Mouse (Mus musculus) ovary, postnatal 10 days (tissue): Measurements from ENCODE around the gene Bcl2l12.
"Not testable (repeated sequence)": the region's sequence is repeated elsewhere in the genome, so short reads cannot be mapped to it uniquely, and the experiment has no call there.

Experiments used
- DNase-seq: peaks from one replicate; pipeline ENCODE4 v3.0.0; 2022; ENCODE audit warnings: low spot score

The Bcl2l12 gene

DNA sequence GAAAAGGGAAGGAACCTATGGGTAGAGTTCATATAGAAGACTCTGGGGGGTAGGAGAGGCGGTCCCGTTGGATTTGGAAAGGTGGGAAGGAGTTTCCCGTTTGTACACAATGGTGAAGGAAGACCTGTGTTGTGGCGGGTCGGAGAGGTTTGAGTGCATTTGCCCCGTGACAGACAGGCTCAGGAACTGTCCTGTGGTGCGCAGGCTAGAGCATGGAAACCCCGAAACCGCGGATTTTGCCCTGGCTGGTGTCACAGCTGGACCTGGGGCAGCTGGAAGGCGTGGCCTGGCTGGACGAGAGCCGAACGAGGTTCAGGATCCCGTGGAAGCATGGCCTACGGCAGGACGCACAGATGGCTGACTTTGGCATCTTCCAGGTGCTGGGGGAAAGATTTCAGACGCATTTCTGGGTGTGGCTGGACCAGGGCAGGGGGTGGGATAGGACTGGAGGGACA, at the start of gene Bcl2l12:
Gene Bcl2l12 (minus strand): TSS at position 212 of the 455 bp plus-strand sequence.
- no peak for DNase-seq

DNA sequence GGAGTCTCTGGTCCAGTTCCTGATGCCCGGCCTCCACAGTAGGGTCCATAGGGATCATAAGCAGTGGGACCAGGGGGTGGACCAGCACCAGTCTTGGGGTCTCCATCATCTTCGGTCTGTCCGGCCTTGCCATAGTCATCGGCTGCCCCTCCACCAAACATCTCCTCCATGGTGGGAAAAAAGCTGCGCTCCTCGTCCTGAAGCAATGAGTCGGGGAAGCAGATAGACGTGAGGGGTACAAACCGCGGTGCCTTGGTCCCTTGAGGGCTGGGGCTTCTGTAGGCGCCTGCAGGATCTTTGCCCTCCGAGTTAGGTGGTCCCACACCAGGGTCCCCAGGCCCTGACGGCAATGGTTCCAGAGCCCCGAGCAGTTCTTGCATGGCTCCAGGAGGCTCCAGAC, 49.0 kb upstream of the Bcl2l12 start:
- DNase-seq = no peak

GRCm38 (mm10) chr7:45046853-45047350, 48.4 kb upstream of the Bcl2l12 start:
- DNase-seq = no peak

DNA sequence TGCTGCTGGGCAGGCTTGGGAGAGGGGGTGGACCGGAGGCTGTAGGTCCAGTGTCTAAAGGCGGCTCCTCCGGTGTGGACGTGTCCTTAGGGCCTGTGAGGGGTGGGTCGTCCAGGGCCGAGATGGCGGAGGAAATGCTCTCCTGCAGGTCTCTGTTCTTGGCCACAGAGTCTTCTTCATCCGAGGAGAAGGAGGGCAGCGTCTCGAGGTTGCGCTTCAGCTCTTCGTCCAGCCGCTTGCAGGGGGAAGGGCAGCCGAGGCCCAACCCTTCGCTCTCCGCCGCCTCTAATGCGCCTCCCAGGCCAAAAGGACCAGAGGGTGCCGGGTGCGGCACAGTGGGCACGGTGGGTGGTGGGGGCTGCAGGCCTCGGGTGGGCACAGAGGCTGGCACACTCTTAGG, 47.2 kb upstream of the Bcl2l12 start:
- no peak for DNase-seq

- no peak for DNase-seq
Observed at GRCm38 (mm10) chr7:45043307-45043706, 44.8 kb upstream of the Bcl2l12 start.

- no peak for DNase-seq
Observed at GRCm38 (mm10) chr7:45040851-45041250, 42.3 kb upstream of the Bcl2l12 start.

- no peak for DNase-seq
Observed at GRCm38 (mm10) chr7:45038411-45038810, 39.9 kb upstream of the Bcl2l12 start.

DNA sequence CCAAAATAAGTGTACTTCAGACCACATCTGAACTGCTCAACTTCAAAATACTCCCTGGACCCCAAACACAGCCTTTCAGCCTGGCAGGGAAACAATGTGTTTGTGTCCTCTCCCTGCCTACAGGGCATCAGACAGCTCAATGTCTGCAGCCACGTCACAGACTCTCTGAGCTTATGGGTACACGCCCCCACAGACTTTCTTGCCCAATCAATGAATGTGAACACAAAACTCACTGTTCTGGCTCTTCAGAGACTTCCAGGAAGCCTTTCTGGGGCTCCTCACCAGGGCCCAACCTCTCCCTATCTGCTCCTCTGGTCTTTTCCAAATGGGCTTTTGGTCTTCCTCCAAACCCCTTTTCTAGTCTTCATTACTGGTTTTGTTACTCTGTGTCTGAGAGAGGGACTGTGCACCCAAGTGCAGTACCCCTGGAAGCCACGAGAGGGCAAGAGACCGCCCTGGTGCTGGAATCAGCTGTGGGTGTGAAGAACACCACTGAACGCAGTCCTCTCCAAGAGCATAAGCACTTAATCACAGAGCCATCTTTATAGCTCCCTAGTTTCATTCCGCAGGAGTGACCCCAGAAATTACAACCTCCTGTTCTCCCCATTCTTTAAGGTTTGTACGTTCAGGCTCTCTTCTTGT, 39.3 kb upstream of the Bcl2l12 start:
- DNase-seq = no peak

GRCm38 (mm10) chr7:45036702-45037101, 38.2 kb upstream of the Bcl2l12 start:
- DNase-seq = no peak

DNA sequence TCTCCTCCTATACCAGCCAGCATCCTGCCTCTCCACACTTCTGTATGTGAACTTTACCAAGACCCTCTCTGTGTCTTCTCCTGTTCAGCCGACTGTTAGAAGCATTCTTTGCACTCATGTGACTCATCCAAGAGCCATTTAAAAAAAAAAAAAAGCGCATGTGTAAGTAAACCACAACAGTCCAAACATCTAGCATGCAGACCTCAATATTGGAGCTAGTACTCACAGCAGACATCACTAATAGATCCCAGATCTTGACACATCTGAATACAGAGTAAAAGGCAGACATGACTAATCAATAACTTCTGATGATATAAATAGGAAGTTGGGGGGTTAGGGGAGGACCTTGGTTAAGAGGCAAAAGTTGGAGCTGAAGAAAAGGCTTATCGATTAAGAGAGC, 37.1 kb upstream of the Bcl2l12 start:
- no peak for DNase-seq

DNA sequence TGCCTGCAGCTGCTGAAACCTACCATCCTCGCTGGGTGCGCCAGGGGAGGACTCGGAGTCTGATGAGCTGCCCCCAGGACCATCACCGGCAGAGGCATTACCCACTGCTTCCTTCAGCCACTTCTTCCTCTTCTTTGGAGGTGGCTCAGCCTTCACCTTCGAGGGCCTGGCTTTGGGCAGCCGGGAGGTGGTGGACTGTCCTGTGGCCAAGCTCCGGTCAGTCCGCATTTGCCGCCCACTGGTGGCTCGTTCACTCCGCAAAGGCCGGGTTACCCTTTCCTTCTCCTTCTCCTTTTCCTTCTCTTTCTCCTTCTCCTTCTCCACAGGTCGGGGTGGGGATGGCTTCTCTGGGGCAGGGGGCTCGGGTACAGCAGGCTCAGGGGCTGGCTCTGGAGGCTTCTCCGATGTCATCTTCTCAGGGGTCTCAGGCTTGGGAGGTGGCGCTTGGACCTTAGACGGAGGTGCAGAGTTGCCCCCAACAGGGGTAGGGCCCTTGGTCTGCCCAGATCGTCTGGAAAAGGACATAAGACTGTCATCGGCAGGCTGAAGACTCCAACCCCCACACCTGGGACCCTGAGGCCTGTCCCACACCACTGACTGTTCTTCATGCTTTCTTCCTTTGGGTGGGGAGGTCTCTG, 35.3 kb upstream of the Bcl2l12 start:
- DNase-seq = no peak

GRCm38 (mm10) chr7:45030857-45031256, 32.3 kb upstream of the Bcl2l12 start:
- DNase-seq = no peak

DNA sequence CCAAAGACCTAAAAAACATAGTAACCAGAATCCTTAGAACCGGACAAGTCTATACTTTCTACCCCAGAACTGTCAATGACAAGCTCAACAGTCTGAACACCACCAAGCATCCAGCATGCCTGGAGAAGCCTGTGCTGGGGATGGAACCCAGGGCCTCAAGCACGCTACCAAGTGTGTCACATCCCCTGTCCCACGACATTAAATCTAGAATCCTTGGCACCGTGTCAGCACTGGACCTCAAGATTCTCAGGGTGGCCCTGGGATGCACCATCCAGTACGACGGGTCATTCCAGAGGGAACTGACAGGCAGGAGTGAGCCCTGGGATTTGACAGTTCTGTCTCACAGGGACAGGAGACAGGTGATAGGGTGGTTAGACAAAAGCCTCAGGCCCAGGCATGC, 31.5 kb upstream of the Bcl2l12 start:
- DNase-seq = no peak

DNA sequence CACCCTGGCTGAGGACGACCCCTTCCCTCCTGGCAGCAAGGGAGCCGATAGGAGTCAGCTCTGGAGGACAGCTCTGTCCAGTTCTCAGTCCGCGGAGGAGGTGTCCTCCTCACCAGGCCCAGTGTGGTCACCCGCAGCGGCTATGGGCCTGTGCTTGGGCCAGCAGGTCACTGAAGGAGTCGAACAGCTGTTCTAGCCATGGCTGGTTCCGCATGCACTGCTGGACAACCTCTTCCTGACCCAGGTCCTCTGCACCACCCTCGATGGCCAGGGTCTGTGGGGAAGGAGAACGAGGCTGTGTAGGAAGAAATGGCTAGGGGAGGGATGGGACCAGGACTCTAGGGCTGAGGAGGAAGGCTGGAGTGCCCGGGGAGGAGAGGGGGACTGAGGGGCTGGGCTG, 29.8 kb upstream of the Bcl2l12 start:
- no peak for DNase-seq

- no peak for DNase-seq
Observed at GRCm38 (mm10) chr7:45027761-45028160, 29.2 kb upstream of the Bcl2l12 start.

GRCm38 (mm10) chr7:45026256-45026655, 27.7 kb upstream of the Bcl2l12 start:
- DNase-seq = no peak

DNA sequence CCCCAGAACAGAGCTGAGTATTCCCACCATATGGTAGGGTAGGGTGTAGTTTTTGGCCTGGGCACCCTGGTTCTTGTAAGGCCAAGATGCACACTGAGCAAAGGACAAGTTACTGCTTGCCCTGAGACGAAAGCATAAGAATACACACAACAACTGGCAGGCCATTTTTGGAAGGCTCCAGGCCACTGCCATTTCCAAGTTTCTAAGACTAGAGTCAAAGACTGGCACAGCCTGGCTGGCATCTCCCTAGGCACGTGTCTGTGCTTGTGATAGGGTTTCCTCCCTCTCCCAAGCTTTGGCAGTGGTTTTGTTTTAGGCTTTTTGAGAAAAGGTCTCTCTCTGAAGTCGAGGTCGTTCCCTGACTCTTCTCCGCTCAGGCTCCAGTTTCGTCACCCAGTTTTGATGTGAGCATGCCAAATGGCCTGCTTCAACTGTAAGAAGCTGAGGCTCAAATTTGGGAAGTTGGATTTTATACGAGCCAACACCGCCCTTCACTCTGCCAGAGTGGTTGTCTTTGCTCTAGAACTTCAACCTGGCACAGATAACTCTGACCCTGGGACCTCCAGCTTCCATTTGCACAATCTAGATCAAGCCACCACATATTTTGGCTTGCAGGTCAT, 27.2 kb upstream of the Bcl2l12 start:
- no peak for DNase-seq

- DNase-seq = no peak
Observed at GRCm38 (mm10) chr7:45024281-45025248, 26.1 kb upstream of the Bcl2l12 start.

GRCm38 (mm10) chr7:45023711-45024110, 25.2 kb upstream of the Bcl2l12 start:
- not testable (repeated sequence) for DNase-seq

GRCm38 (mm10) chr7:45020225-45020624, 21.7 kb upstream of the Bcl2l12 start:
- DNase-seq = no peak

- no peak for DNase-seq
Observed at GRCm38 (mm10) chr7:45019031-45019571, 20.6 kb upstream of the Bcl2l12 start.
